Mouse (Mus musculus) cerebellum, adult 9-10 months (tissue): ENCODE results near the gene Tmem256.
"Not testable (repeated sequence)": the region's sequence is repeated elsewhere in the genome, so short reads cannot be mapped to it uniquely, and the experiment has no call there.

Source experiments
- DNase-seq: peaks from one replicate; pipeline ENCODE4 v3.0.0; 2022

The Tmem256 gene

GRCm38 (mm10) chr11:69858113-69858998 lies 20.0 kb downstream of the Tmem256 start, which contains the start of gene Tnk1:
Gene Tnk1, minus strand, starts transcription at chr11:69858730.
- no peak for DNase-seq

GRCm38 (mm10) chr11:69863729-69864128 lies 25.4 kb downstream of the Tmem256 start:
- not testable (repeated sequence) for DNase-seq

- no peak for DNase-seq
Observed at GRCm38 (mm10) chr11:69864138-69864860, 26.0 kb downstream of the Tmem256 start.

GRCm38 (mm10) chr11:69865561-69865960 lies 27.2 kb downstream of the Tmem256 start:
- no peak for DNase-seq

GRCm38 (mm10) chr11:69867335-69867734 lies 29.0 kb downstream of the Tmem256 start:
- DNase-seq, result no peak

GRCm38 (mm10) chr11:69870289-69871069 lies 32.2 kb downstream of the Tmem256 start:
- DNase-seq, result no peak

GRCm38 (mm10) chr11:69871822-69872221 lies 33.5 kb downstream of the Tmem256 start:
- DNase-seq, result no peak

- no peak for DNase-seq
Observed at GRCm38 (mm10) chr11:69872451-69872850, 34.1 kb downstream of the Tmem256 start.

GRCm38 (mm10) chr11:69876186-69876585 lies 37.9 kb downstream of the Tmem256 start:
- DNase-seq, result no peak

- peak; percentile 78 for DNase-seq
Observed at GRCm38 (mm10) chr11:69876867-69877266, 38.6 kb downstream of the Tmem256 start.

GRCm38 (mm10) chr11:69877878-69878277 lies 39.6 kb downstream of the Tmem256 start, which contains the start of gene Tmem95:
Gene Tmem95, minus strand, starts transcription at chr11:69878018.
- DNase-seq, result no peak

GRCm38 (mm10) chr11:69878399-69878798 lies 40.1 kb downstream of the Tmem256 start:
- no peak for DNase-seq

- no peak for DNase-seq
Observed at GRCm38 (mm10) chr11:69878952-69879351, 40.6 kb downstream of the Tmem256 start.

GRCm38 (mm10) chr11:69879711-69880110 lies 41.4 kb downstream of the Tmem256 start:
- no peak for DNase-seq

- DNase-seq, result peak; percentile 62
Observed at GRCm38 (mm10) chr11:69880506-69880852, 42.2 kb downstream of the Tmem256 start.

GRCm38 (mm10) chr11:69880853-69881603 lies 42.7 kb downstream of the Tmem256 start, which contains the start of gene Kctd11:
Gene Kctd11, minus strand, starts transcription at chr11:69881406.
- DNase-seq, result peak; percentile 69

- no peak for DNase-seq
Observed at GRCm38 (mm10) chr11:69881787-69882670, 43.7 kb downstream of the Tmem256 start.

- no peak for DNase-seq
Observed at GRCm38 (mm10) chr11:69883066-69883465, 44.8 kb downstream of the Tmem256 start.

GRCm38 (mm10) chr11:69883527-69884151 lies 45.3 kb downstream of the Tmem256 start:
- no peak for DNase-seq

- DNase-seq, result no peak
Observed at GRCm38 (mm10) chr11:69884240-69884639, 45.9 kb downstream of the Tmem256 start.

GRCm38 (mm10) chr11:69884663-69885062 lies 46.3 kb downstream of the Tmem256 start:
- DNase-seq, result no peak
